Mouse (Mus musculus) myocyte (in vitro differentiated cells): ENCODE results near the gene Il4i1.

Source experiments
- E2F4 ChIP-seq: IDR thresholded peaks from one replicate; pipeline ENCODE4 v1.6.1; 2011; ENCODE audit warnings: mild to moderate bottlenecking, control low read depth, moderate library complexity; ENCODE audit not compliant: insufficient read depth
- MYOD1 ChIP-seq, 3 experiments: IDR thresholded peaks; one replicate each; pipeline ENCODE4 v1.6.1; 2011; ENCODE audit warnings: control low read depth in 2 of 3, low read depth in 2 of 3, mild to moderate bottlenecking in 2 of 3, moderate library complexity in 1 of 3; ENCODE audit not compliant: insufficient read length in 2 of 3, control insufficient read depth in 1 of 3
- POLR2A ChIP-seq: IDR thresholded peaks from one replicate; pipeline ENCODE4 v1.6.1; 2011; ENCODE audit warnings: low read depth, mild to moderate bottlenecking, control low read depth, moderate library complexity; ENCODE audit not compliant: insufficient read length
- POLR2AphosphoS2 ChIP-seq: IDR thresholded peaks from one replicate; pipeline ENCODE4 v1.6.1; 2011; ENCODE audit warnings: low read depth, control low read depth; ENCODE audit not compliant: insufficient read length
- REST ChIP-seq: IDR thresholded peaks from one replicate; pipeline ENCODE4 v1.6.1; 2011; ENCODE audit warnings: mild to moderate bottlenecking, control low read depth, moderate library complexity; ENCODE audit not compliant: insufficient read depth, insufficient read length
- USF1 ChIP-seq: IDR thresholded peaks from one replicate; pipeline ENCODE4 v1.6.1; 2011; ENCODE audit warnings: low read depth, mild to moderate bottlenecking, control low read depth, moderate library complexity

GRCm38 (mm10) chr7:44860576-44861428 is 44.6 kb downstream of the Il4i1 start:
- TF ChIP-seq POLR2A, result no peak
- TF ChIP-seq USF1, result no peak
- no peak for TF ChIP-seq E2F4
- TF ChIP-seq REST, result no peak
- TF ChIP-seq MYOD1 (IDR thresholded peaks at IDR 0.05; ENCODE audit: control insufficient read depth in 1 of 3, insufficient read length in 2 of 3, low read depth in 2 of 3), result no peak
- peak; percentile 56 for TF ChIP-seq POLR2AphosphoS2
